Mouse (Mus musculus): ENCODE results near the gene Negr1.

GRCm38 (mm10) chr3:156992171-156992570, 430.6 kb downstream of the Negr1 start:
- TF ChIP-seq CTCF (IDR thresholded peaks at IDR 0.05; ENCODE audit: low read depth, low read length) (no peak), TAL1 (conservative IDR thresholded peaks at IDR 0.05; ENCODE audit: low read depth, low read length) (no peak), GATA1 (IDR thresholded peaks at IDR 0.05; ENCODE audit: borderline replicate concordance, low read length) (no peak), POLR2AphosphoS5 (IDR thresholded peaks at IDR 0.05; ENCODE audit: insufficient replicate concordance, low read depth, low read length) (no peak), GATA2 (IDR thresholded peaks at IDR 0.05; ENCODE audit: borderline replicate concordance, low read depth, low read length) (no peak)
